Mouse (Mus musculus): ENCODE data around the gene Xaf1. TPM values are rescaled to one million over a fixed set of nuclear protein-coding genes. Genes with fewer than 3 reads are reported as not detected.

The Xaf1 gene
- polyA plus RNA-seq, 1 experiment = not detected

- H3K27ac ChIP-seq (ENCODE audit: insufficient read depth, low read depth, low read length) = no peak overlapping the region
- no peak overlapping the region for H3K4me3 ChIP-seq (ENCODE audit: insufficient read depth, low read depth, low read length)
- WGBS = 93% methylated on average over 5 of the region's 5 CpGs
- H3K4me1 ChIP-seq (ENCODE audit: control insufficient read depth, insufficient read depth, low read length) = peaks cover 3% of the 10 kb centered on the region
- TF ChIP-seq POLR2A (IDR thresholded peaks at IDR 0.05; ENCODE audit: insufficient read depth, low read depth, low read length) (no peak), CTCF (IDR thresholded peaks at IDR 0.05; ENCODE audit: insufficient read depth, low read depth, low read length) (no peak)
These were observed 20.1 kb upstream of the Xaf1 start for GRCm38 (mm10) chr11:72281143-72281851.

DNA sequence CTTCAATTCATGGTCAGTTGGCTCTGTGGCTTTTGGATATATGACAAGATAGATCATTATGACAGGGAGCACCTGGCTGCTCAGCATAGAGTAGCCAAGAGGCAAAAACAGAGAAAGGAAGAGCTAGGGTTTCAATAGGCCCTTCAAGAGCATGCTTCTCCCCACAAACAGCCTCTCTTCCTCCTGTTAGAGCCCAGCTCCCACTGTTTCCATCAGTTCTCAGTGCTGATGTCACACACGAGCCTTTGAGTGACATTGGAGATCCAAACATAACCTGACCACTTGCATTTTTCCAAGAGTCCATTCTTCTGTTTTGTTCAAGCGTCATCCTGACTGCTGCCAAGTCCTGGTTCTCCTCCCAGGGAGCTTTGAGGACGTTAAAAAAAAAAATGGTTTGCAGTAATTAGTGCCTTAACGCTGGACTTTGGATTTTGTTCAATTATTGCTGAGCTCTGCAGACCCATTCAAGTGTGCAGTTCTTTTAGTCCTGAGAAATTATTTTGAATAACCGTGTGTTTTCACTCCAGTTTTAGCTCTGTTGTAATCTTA is 19.5 kb upstream of the Xaf1 start:
- WGBS = 45% methylated on average over 5 of the region's 5 CpGs

DNA sequence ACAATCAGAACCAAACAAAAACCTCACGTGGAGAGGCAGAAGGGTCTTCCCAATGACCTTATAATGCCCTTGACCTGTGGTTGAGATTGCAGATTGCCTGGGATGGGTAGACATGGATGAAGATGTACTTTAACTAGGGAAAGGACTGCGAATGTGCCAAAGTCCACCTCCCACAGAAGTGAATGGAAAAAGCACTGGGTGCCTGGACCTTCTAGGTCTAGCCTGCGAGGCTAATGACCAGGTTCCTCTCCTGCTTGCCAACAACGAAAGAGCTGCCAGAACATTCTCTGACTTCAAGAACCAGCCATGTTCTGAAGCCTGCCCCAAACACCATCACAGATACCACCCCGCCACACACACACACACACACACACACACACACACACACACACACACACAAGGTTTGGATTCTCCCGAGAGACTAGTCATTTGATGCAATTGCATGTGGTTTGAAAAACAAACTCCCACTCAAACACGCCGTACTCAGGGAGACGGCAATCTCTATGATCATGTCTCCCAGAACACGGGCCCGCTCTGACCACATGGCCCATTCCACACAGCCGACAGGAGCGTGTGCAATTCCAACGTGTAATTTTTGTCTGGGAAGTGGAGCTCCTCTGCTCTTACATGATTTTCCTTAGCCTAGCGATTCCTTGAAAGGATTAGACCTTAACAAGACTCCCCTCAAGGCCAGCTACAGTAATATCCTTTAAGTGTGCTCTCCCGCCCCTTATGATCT is 17.8 kb upstream of the Xaf1 start:
- TF ChIP-seq CTCF (IDR thresholded peaks at IDR 0.05; ENCODE audit: insufficient read depth, low read depth, low read length) = no peak
- TF ChIP-seq POLR2A (IDR thresholded peaks at IDR 0.05; ENCODE audit: insufficient read depth, low read depth, low read length) = no peak
- Histone ChIP-seq H3K27ac (ENCODE audit: insufficient read depth, low read depth, low read length) (no peak overlapping the region), H3K4me1 (ENCODE audit: control insufficient read depth, insufficient read depth, low read length) (peaks cover 3% of the 10 kb centered on the region), H3K4me3 (ENCODE audit: insufficient read depth, low read depth, low read length) (no peak overlapping the region)
- WGBS = 62% methylated on average over 16 of the region's 16 CpGs

More for the DNA sequence above, 19.5 kb upstream of the Xaf1 start:
- peaks cover 3% of the 10 kb centered on the region for H3K4me1 ChIP-seq (ENCODE audit: control insufficient read depth, insufficient read depth, low read length)
- TF ChIP-seq CTCF (IDR thresholded peaks at IDR 0.05; ENCODE audit: insufficient read depth, low read depth, low read length) (no peak), POLR2A (IDR thresholded peaks at IDR 0.05; ENCODE audit: insufficient read depth, low read depth, low read length) (no peak)
- H3K4me3 ChIP-seq (ENCODE audit: insufficient read depth, low read depth, low read length) = no peak overlapping the region
- no peak overlapping the region for H3K27ac ChIP-seq (ENCODE audit: insufficient read depth, low read depth, low read length)

GRCm38 (mm10) chr11:72284532-72285182 is 16.8 kb upstream of the Xaf1 start:
- H3K27ac ChIP-seq (ENCODE audit: insufficient read depth, low read depth, low read length) = no peak overlapping the region
- WGBS = 43% methylated on average over 14 of the region's 14 CpGs

DNA sequence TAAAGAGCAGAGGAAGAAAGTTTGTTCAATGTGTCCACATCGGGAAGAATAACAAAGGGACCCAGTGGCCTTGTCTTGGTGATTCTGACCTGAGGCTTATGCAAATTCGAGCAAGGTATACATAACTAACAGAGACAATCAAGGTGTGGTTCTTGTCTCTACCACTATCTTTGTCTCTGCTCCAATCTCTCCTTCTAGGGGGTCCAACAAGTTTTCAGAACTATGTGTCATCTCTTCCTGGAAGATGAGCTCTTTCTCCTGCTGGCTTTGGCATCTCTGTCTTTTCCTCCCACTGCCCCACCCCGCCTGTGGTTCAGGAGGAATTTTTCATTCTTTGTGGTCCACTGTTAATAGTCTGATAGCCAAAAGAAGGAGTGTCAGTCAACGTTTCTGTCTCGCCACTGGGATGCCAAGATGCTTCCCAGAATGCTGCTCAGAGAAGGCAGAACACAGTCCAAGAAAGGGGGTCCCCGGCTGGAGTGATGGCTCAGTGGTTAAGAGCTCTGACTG is 15.4 kb upstream of the Xaf1 start:
- 82% methylated on average over 6 of the region's 6 CpGs for WGBS
- H3K4me3 ChIP-seq (ENCODE audit: insufficient read depth, low read depth, low read length) = no peak overlapping the region
- H3K27ac ChIP-seq (ENCODE audit: insufficient read depth, low read depth, low read length) = no peak overlapping the region
- H3K4me1 ChIP-seq (ENCODE audit: control insufficient read depth, insufficient read depth, low read length) = peaks cover 3% of the 10 kb centered on the region
- TF ChIP-seq POLR2A (IDR thresholded peaks at IDR 0.05; ENCODE audit: insufficient read depth, low read depth, low read length) = no peak
- TF ChIP-seq CTCF (IDR thresholded peaks at IDR 0.05; ENCODE audit: insufficient read depth, low read depth, low read length) = no peak

More at GRCm38 (mm10) chr11:72284532-72285182, 16.8 kb upstream of the Xaf1 start:
- TF ChIP-seq POLR2A (IDR thresholded peaks at IDR 0.05; ENCODE audit: insufficient read depth, low read depth, low read length) (no peak), CTCF (IDR thresholded peaks at IDR 0.05; ENCODE audit: insufficient read depth, low read depth, low read length) (no peak)
- no peak overlapping the region for H3K4me3 ChIP-seq (ENCODE audit: insufficient read depth, low read depth, low read length)
- peaks cover 3% of the 10 kb centered on the region for H3K4me1 ChIP-seq (ENCODE audit: control insufficient read depth, insufficient read depth, low read length)

DNA sequence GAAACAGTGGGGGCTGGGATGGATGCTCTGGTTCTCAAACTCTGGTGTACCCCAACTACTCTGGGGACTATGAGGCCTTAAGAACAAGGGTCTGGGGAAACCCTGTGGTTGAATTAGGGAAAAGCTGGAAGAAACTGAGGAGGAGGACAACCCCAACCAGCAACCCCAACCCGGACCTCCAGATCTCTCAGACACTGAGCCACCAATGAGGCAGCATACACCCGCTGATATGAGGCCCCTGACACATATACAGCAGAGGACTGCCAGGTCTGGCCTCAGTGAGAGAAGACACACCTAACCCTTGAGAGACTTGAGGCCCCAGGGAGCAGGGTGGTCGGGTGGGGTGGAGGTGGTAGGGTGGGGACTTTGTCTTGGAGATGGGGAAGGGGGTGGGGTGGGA is 14.8 kb upstream of the Xaf1 start:
- Histone ChIP-seq H3K4me3 (ENCODE audit: insufficient read depth, low read depth, low read length) (no peak overlapping the region), H3K4me1 (ENCODE audit: control insufficient read depth, insufficient read depth, low read length) (peaks cover 3% of the 10 kb centered on the region), H3K27ac (ENCODE audit: insufficient read depth, low read depth, low read length) (no peak overlapping the region)
- TF ChIP-seq CTCF (IDR thresholded peaks at IDR 0.05; ENCODE audit: insufficient read depth, low read depth, low read length) = no peak
- TF ChIP-seq POLR2A (IDR thresholded peaks at IDR 0.05; ENCODE audit: insufficient read depth, low read depth, low read length) = no peak
- 91% methylated on average over 3 of the region's 3 CpGs for whole genome bisulfite sequencing

- no peak overlapping the region for H3K4me3 ChIP-seq (ENCODE audit: insufficient read depth, low read depth, low read length)
- H3K4me1 ChIP-seq (ENCODE audit: control insufficient read depth, insufficient read depth, low read length) = peaks cover 3% of the 10 kb centered on the region
- H3K27ac ChIP-seq (ENCODE audit: insufficient read depth, low read depth, low read length) = no peak overlapping the region
- 89% methylated on average over 2 of the region's 2 CpGs for WGBS
- TF ChIP-seq CTCF (IDR thresholded peaks at IDR 0.05; ENCODE audit: insufficient read depth, low read depth, low read length) (no peak), POLR2A (IDR thresholded peaks at IDR 0.05; ENCODE audit: insufficient read depth, low read depth, low read length) (no peak)
These were observed 14.3 kb upstream of the Xaf1 start for GRCm38 (mm10) chr11:72287126-72287525.

- TF ChIP-seq POLR2A (IDR thresholded peaks at IDR 0.05; ENCODE audit: insufficient read depth, low read depth, low read length) (no peak), CTCF (IDR thresholded peaks at IDR 0.05; ENCODE audit: insufficient read depth, low read depth, low read length) (no peak)
- 91% methylated on average over 3 of the region's 3 CpGs for WGBS
- H3K4me1 ChIP-seq (ENCODE audit: control insufficient read depth, insufficient read depth, low read length) = peaks cover 3% of the 10 kb centered on the region
- no peak overlapping the region for H3K4me3 ChIP-seq (ENCODE audit: insufficient read depth, low read depth, low read length)
- no peak overlapping the region for H3K27ac ChIP-seq (ENCODE audit: insufficient read depth, low read depth, low read length)
These were observed 13.9 kb upstream of the Xaf1 start for GRCm38 (mm10) chr11:72287543-72287942.

All from olfactory bulb, adult 2 months (tissue).